Mouse (Mus musculus) CH12.LX (cell line): Measurements from ENCODE around the gene Wasf3. TPM values are rescaled to one million over a fixed set of nuclear protein-coding genes. Genes with fewer than 3 reads are reported as not detected.
"Not testable (repeated sequence)": the region's sequence is repeated elsewhere in the genome, so short reads cannot be mapped to it uniquely, and the experiment has no call there.

Experiments used
- DNase-seq: peaks from one replicate; pipeline ENCODE4 v3.0.0-alpha.2; 2013; ENCODE audit errors: extremely low read depth
- H3K27ac ChIP-seq: 2 replicates; pipeline ENCODE4 v1.5.1; 2012; ENCODE audit warnings: low read depth, mild to moderate bottlenecking, control low read depth, moderate library complexity; ENCODE audit not compliant: insufficient read depth
- H3K27me3 ChIP-seq: replicated peaks from 2 replicates; pipeline ENCODE3; 2012; ENCODE audit warnings: inconsistent platforms
- H3K36me3 ChIP-seq, 2 experiments: replicated peaks in 1 of 2; 2 replicates each; pipeline versions ENCODE3 to v1.6.1; 2012; ENCODE audit warnings: inconsistent platforms in 1 of 2, low read length in 1 of 2, mild to moderate bottlenecking in 1 of 2, mixed read lengths in 1 of 2, moderate library complexity in 1 of 2; ENCODE audit not compliant: control insufficient read depth in 1 of 2, insufficient read depth in 1 of 2
- H3K4me1 ChIP-seq, 2 experiments: 2 replicates each; pipeline ENCODE4 v1.6.1; 2012; ENCODE audit warnings: inconsistent platforms in 1 of 2, moderate library complexity in 1 of 2; ENCODE audit not compliant: insufficient read depth in 2 of 2, control insufficient read depth in 1 of 2
- H3K4me2 ChIP-seq: 2 replicates; pipeline ENCODE4 v1.6.1; 2012; ENCODE audit warnings: low read depth, mild to moderate bottlenecking, control low read depth; ENCODE audit not compliant: poor library complexity, insufficient read depth, severe bottlenecking
- H3K4me3 ChIP-seq, 3 experiments: fragments of 150-350 bp in 1 of 3; sonication (generic) in 1 of 3; replicated peaks in 1 of 3; 2 replicates each; pipeline versions ENCODE3 to v1.5.1; 2011 to 2012; ENCODE audit warnings: low read depth in 2 of 3, low read length in 2 of 3, mild to moderate bottlenecking in 2 of 3, moderate library complexity in 2 of 3, control low read depth in 1 of 3, improper control_type of control experiment in 1 of 3, inconsistent platforms in 1 of 3, mixed read lengths in 1 of 3; ENCODE audit not compliant: poor library complexity in 1 of 3
- H3K79me2 ChIP-seq: replicated peaks from 2 replicates; pipeline ENCODE4 v1.6.1; 2012; ENCODE audit warnings: mild to moderate bottlenecking, moderate library complexity; ENCODE audit not compliant: control insufficient read depth, poor library complexity, insufficient read depth, severe bottlenecking; ENCODE audit errors: extremely low read depth
- H3K9ac ChIP-seq: 2 replicates; pipeline ENCODE4 v1.6.1; 2012; ENCODE audit warnings: low read depth, mild to moderate bottlenecking, control low read depth, moderate library complexity; ENCODE audit not compliant: insufficient read depth
- H3K9me3 ChIP-seq: replicated peaks from 2 replicates; pipeline ENCODE3; 2012; ENCODE audit warnings: low read length, inconsistent platforms, mixed read lengths
- BHLHE40 ChIP-seq: IDR thresholded peaks from 2 replicates; pipeline ENCODE4 v1.6.1; 2011; ENCODE audit warnings: mild to moderate bottlenecking, low read depth, low read length, improper control_type of control experiment
- CTCF ChIP-seq, 2 experiments: IDR thresholded peaks in 1 of 2; conservative IDR thresholded peaks in 1 of 2; 2 replicates each; pipeline ENCODE4 v1.5.1; 2011 to 2012; ENCODE audit warnings: low read depth in 2 of 2, low read length in 2 of 2, improper control_type of control experiment in 1 of 2, inconsistent platforms in 1 of 2, mild to moderate bottlenecking in 1 of 2, moderate library complexity in 1 of 2
- E2F4 ChIP-seq: IDR thresholded peaks from 2 replicates; pipeline ENCODE4 v1.6.1; 2011; ENCODE audit warnings: low read depth, low read length, improper control_type of control experiment; ENCODE audit not compliant: insufficient replicate concordance
- IRF4 ChIP-seq: IDR thresholded peaks from 2 replicates; pipeline ENCODE4 v1.6.1; 2014; ENCODE audit warnings: low read depth, mild to moderate bottlenecking, inconsistent platforms, low read length, improper control_type of control experiment
- JUND ChIP-seq: conservative IDR thresholded peaks from 2 replicates; pipeline ENCODE4 v1.6.1; 2011; ENCODE audit warnings: low read depth, low read length, improper control_type of control experiment
- MAZ ChIP-seq: IDR thresholded peaks from 2 replicates; pipeline ENCODE4 v1.6.1; 2012; ENCODE audit warnings: low read depth, mild to moderate bottlenecking, inconsistent platforms, low read length, improper control_type of control experiment, moderate library complexity
- MYC ChIP-seq: IDR thresholded peaks from 2 replicates; pipeline ENCODE4 v1.6.1; 2011; ENCODE audit warnings: low read depth, mild to moderate bottlenecking, improper control_type of control experiment, low read length
- POLR2A ChIP-seq: IDR thresholded peaks from 2 replicates; pipeline ENCODE4 v1.6.1; 2011; ENCODE audit warnings: low read depth, mild to moderate bottlenecking, improper control_type of control experiment, low read length
- RAD21 ChIP-seq: IDR thresholded peaks from 2 replicates; pipeline ENCODE4 v1.6.1; 2011; ENCODE audit warnings: low read depth, mild to moderate bottlenecking, low read length, improper control_type of control experiment, moderate library complexity
- SMC3 ChIP-seq: IDR thresholded peaks from 2 replicates; pipeline ENCODE4 v1.6.1; 2011; ENCODE audit warnings: low read depth, low read length, improper control_type of control experiment
- UBTF ChIP-seq: IDR thresholded peaks from 2 replicates; pipeline ENCODE4 v1.6.1; 2012; ENCODE audit warnings: low read depth, mild to moderate bottlenecking, inconsistent platforms, low read length, improper control_type of control experiment, moderate library complexity
- USF1 ChIP-seq: IDR thresholded peaks from 2 replicates; pipeline ENCODE4 v1.6.1; 2014; ENCODE audit warnings: low read depth, mild to moderate bottlenecking, inconsistent platforms, low read length, improper control_type of control experiment
- ZKSCAN1 ChIP-seq: IDR thresholded peaks from 2 replicates; pipeline ENCODE4 v1.6.1; 2012; ENCODE audit warnings: low read depth, inconsistent platforms, low read length, improper control_type of control experiment, borderline replicate concordance
- dilution Hi-C: fragments of 300-500 bp; cut with MboI; formaldehyde crosslinking; loops from 2 replicates; pipeline ENCODE4 v1.14.3; 2020; ENCODE audit warnings: low sequenced_read_pairs; ENCODE audit not compliant: extremely low pct_unique_long_range_greater_than_20kb, extremely low pct_ligation_motif_present
- in situ Hi-C: fragments of 300-500 bp; cut with MboI; formaldehyde crosslinking; loops from 3 replicates; pipeline ENCODE4 v1.14.3; 2019; ENCODE audit warnings: low sequenced_read_pairs, low pct_ligation_motif_present, low pct_unique_long_range_greater_than_20kb, mixed read lengths
- polyA plus RNA-seq: library from polyadenylated mRNA; unstranded; fragments of >175 nt; gene quantifications from 2 replicates; pipeline ENCODE4 v1.2.1, GENCODE M21; 2012; ENCODE audit warnings: low read depth; ENCODE audit not compliant: insufficient read length
- total RNA-seq, 2 experiments: library from RNA; depleted of rRNA; stranded (reverse); fragments of 300-350 nt in 1 of 2; fragments of >200 nt in 1 of 2; gene quantifications; 2 replicates each; pipeline ENCODE4 v1.2.3; 2012 to 2014

Gene Wasf3
- total and polyA plus RNA-seq, 3 experiments, result not detected

DNA sequence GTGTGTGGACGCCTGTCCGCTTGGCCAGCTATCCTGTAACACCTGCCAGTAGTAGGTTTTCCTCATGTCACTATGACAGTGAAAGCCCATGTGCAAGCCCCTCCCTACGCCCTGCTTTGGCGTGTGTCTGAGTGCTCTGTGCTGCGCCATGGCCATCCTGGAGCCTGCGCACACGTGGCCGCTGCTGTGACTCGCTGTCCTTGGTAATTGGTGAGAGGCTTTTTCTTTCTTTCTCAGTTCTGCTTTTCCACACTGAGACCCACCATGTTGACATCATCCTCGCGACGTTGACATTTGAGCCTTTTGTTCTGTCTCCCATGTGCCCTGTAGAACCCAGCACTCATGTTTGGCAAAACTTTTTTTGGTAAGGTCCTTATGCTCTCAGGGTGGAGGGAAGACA is 87.0 kb downstream of the Wasf3 start (continued):
- TF ChIP-seq MYC, result peak; percentile 86; the same call in 1 of the 2 replicates
- TF ChIP-seq ZKSCAN1, result no peak
- no peak for TF ChIP-seq USF1
- TF ChIP-seq UBTF, result no peak
- TF ChIP-seq MAZ, result no peak
- no peak for TF ChIP-seq JUND
- TF ChIP-seq BHLHE40, result peak; percentile 33; the same call in 1 of the 2 replicates
- TF ChIP-seq IRF4, result peak; percentile 85
- no peak for TF ChIP-seq E2F4
- TF ChIP-seq POLR2A, result no peak

DNA sequence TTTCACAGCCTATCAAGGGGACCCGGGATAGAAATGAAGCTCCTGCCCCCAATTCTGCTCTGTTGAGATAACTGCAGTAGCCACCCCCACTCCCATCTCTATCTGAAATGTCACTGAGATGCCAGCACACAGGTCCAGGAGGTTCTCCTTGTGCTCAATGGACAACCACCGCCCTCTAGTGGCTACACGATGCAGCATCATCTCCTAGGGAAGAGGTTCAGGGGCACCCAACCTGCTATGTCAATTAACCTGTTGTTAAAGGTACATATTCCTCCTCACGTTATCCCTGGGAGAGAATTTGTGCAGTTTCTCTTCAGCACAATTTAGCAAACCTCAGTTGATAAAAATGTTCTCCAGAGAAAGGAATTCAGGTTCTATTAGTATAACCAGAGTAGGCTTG is 94.8 kb downstream of the Wasf3 start:
- not testable (repeated sequence) for H3K36me3 ChIP-seq, H3K4me1 ChIP-seq, H3K79me2 ChIP-seq, H3K4me3 ChIP-seq, H3K4me2 ChIP-seq, H3K27ac ChIP-seq
- in situ Hi-C loops, result loop anchor here (10.0 kb wide), 1 partner anchor 145 kb away; no protein-coding TSS in a partner anchor
- TF ChIP-seq SMC3 (peak; percentile 45), CTCF (conservative IDR thresholded peaks at IDR 0.05 in 1 of 2, IDR thresholded peaks at IDR 0.05 in 1 of 2; ENCODE audit: low read depth in 2 of 2, low read length in 2 of 2) (peak; percentile 49 to 50; a peak in 3 of 4 replicates), RAD21 (peak; percentile 28)
- TF ChIP-seq, all 38 proteins: peak for 3; not testable (repeated sequence) for 35
- H3K9me3 ChIP-seq, dilution Hi-C loops, H3K9ac ChIP-seq: not testable (repeated sequence)
- peak; percentile 2 for DNase-seq
- peaks cover 12% of the 10 kb centered on the region for H3K27me3 ChIP-seq

DNA sequence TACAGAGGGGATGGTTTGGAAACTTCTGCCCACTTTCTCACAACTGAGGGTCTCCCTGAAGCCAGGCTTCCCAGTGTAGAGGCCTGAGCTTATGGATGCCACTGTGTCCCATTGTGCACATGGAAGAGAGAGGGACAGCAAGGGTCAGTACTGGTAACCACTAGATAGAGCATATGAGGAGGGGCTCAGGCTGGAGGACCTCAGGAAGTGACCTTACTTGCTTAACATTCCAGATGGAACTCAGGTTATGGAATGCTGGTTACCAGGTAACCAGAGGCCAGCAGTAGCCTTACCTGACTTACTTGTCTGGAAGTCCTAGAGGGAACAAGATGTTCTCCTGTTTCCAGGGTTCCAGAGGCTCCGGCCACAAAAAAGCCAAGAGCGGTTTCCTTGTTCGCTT is 96.9 kb downstream of the Wasf3 start, which contains the start of gene Gm6408:
Gene Gm6408, plus strand, starts transcription at position 301 of the 400 bp plus-strand sequence.
- dilution Hi-C loops, H3K4me3 ChIP-seq, H3K9me3 ChIP-seq, H3K36me3 ChIP-seq, DNase-seq, H3K4me1 ChIP-seq, H3K79me2 ChIP-seq, in situ Hi-C loops, H3K27ac ChIP-seq, H3K9ac ChIP-seq, H3K27me3 ChIP-seq, H3K4me2 ChIP-seq: not testable (repeated sequence)

DNA sequence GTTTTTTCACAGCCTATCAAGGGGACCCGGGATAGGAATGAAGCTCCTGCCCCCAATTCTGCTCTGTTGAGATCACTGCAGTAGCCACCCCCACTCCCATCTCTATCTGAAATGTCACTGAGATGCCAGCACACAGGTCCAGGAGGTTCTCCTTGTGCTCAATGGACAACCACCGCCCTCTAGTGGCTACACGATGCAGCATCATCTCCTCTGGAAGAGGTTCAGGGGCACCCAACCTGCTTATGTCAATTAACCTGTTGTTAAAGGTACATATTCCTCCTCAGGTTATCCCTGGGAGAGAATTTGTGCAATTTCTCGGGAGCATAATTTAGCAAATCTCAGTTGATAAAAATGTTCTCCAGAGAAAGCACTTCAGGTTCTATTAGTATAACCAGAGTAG is 104.2 kb downstream of the Wasf3 start:
- not testable (repeated sequence) for H3K9ac ChIP-seq

DNA sequence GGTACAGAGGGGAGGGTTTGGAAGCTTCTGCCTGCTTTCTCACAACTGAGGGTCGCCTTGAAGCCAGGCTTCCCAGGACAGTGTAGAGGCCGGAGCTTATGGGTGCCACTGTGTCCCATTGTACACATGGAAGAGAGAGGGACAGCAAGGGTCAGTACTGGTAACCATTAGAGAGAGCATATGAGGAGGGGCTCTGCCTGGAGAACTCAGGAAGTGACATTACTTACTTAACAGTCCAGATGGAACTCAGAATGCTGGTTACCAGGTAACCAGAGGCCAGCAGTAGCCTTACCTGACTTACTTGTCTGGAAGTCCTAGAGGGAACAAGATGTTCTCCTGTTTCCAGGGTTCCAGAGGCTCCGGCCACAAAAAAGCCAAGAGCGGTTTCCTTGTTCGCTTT is 106.3 kb downstream of the Wasf3 start, which contains the start of gene Gm6370:
Gene Gm6370, plus strand, starts transcription at position 301 of the 400 bp plus-strand sequence.
- H3K79me2 ChIP-seq, DNase-seq, dilution Hi-C loops, H3K36me3 ChIP-seq, in situ Hi-C loops, H3K9me3 ChIP-seq, H3K27me3 ChIP-seq, H3K27ac ChIP-seq, H3K4me3 ChIP-seq, H3K9ac ChIP-seq, H3K4me1 ChIP-seq, H3K4me2 ChIP-seq: not testable (repeated sequence)

More for the DNA sequence above, 104.2 kb downstream of the Wasf3 start:
- H3K9me3 ChIP-seq, H3K4me1 ChIP-seq, H3K4me2 ChIP-seq, dilution Hi-C loops, in situ Hi-C loops, H3K27ac ChIP-seq, H3K4me3 ChIP-seq, DNase-seq, H3K27me3 ChIP-seq, H3K79me2 ChIP-seq, H3K36me3 ChIP-seq: not testable (repeated sequence)
